Mouse (Mus musculus) ES-Bruce4 (cell line): Measurements from ENCODE around the gene Tnfrsf11a. TPM values are rescaled to one million over a fixed set of nuclear protein-coding genes. Genes with fewer than 3 reads are reported as not detected.

ENCODE experiments used
- H3K27ac ChIP-seq: 2 replicates; pipeline ENCODE4 v1.5.1; 2012; ENCODE audit warnings: low read length, inconsistent platforms; ENCODE audit not compliant: insufficient read depth
- H3K27me3 ChIP-seq: 2 replicates; pipeline ENCODE4 v1.6.1; 2012; ENCODE audit warnings: mild to moderate bottlenecking, low read length, inconsistent platforms; ENCODE audit not compliant: control insufficient read depth, poor library complexity, insufficient read depth, severe bottlenecking
- H3K36me3 ChIP-seq: 2 replicates; pipeline ENCODE4 v1.6.1; 2012; ENCODE audit warnings: inconsistent platforms, mild to moderate bottlenecking, low read length, moderate library complexity; ENCODE audit not compliant: control insufficient read depth, poor library complexity, insufficient read depth, severe bottlenecking
- H3K4me1 ChIP-seq: one replicate; pipeline ENCODE4 v1.8.1; 2011; ENCODE audit warnings: low read length; ENCODE audit not compliant: control insufficient read depth, insufficient read depth
- H3K4me3 ChIP-seq: 2 replicates; pipeline ENCODE4 v1.5.1; 2011; ENCODE audit warnings: low read depth, mild to moderate bottlenecking, low read length
- H3K9ac ChIP-seq: 2 replicates; pipeline ENCODE4 v1.6.1; 2012; ENCODE audit warnings: low read depth, mild to moderate bottlenecking, inconsistent platforms; ENCODE audit not compliant: poor library complexity, severe bottlenecking
- H3K9me3 ChIP-seq: replicated peaks from 2 replicates; pipeline ENCODE4 v1.6.1; 2012; ENCODE audit warnings: mild to moderate bottlenecking, low read length, inconsistent platforms; ENCODE audit not compliant: control insufficient read depth, poor library complexity, insufficient read depth, severe bottlenecking
- CTCF ChIP-seq: IDR thresholded peaks from one replicate; pipeline ENCODE4 v1.8.1; 2011; ENCODE audit warnings: low read depth, low read length
- EP300 ChIP-seq: IDR thresholded peaks from 2 replicates; pipeline ENCODE4 v1.6.1; 2011; ENCODE audit warnings: low read depth, low read length; ENCODE audit not compliant: insufficient read depth
- POLR2A ChIP-seq: IDR thresholded peaks from one replicate; pipeline ENCODE4 v1.8.1; 2011; ENCODE audit warnings: low read length; ENCODE audit not compliant: insufficient read depth
- polyA plus RNA-seq: library from polyadenylated mRNA; stranded (reverse); fragments of >200 nt; gene quantifications from 2 replicates; pipeline ENCODE4 v1.2.4, GENCODE M21; 2011; ENCODE audit warnings: low read depth; ENCODE audit not compliant: missing spikeins, insufficient read depth, insufficient read length

Tnfrsf11a gene
- polyA plus RNA-seq, 1 experiment = 1.1 TPM

DNA sequence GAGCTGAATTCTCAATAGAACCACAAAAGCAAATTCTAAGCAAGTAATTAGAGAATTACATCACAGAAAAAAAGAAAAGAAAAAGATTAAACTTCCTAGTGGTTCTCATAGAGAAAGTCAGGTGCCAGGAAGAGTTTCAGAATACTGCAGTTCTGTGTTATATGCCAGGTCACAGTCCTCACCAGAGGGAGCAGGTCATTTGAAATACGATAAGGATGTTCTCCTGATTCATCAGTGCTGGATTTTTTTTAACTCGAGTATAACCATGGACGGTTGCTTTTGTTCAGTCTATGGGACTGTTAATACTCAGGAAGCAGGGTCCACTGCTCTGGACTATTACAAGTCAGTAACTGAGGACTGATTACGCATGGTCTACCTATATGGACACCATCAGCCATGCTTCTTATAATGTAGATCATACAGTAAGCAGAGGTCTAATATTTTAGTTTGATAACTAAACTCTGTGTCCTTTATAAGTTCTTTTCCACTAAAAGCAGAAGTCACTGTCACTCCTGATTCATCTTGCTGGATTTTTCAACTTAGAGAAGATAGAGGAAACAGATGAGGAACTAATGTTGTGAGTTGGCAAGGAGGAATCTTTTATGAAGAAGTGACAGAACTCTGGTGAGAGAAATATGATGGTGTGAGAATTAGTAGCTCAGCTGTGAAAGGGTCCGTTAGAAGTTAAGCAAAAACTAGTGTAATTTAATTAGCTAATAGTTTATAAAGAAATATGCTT, 33.5 kb upstream of the Tnfrsf11a start:
- no peak overlapping the region for H3K4me3 ChIP-seq
- H3K36me3 ChIP-seq = peaks cover 8% of the 10 kb centered on the region

DNA sequence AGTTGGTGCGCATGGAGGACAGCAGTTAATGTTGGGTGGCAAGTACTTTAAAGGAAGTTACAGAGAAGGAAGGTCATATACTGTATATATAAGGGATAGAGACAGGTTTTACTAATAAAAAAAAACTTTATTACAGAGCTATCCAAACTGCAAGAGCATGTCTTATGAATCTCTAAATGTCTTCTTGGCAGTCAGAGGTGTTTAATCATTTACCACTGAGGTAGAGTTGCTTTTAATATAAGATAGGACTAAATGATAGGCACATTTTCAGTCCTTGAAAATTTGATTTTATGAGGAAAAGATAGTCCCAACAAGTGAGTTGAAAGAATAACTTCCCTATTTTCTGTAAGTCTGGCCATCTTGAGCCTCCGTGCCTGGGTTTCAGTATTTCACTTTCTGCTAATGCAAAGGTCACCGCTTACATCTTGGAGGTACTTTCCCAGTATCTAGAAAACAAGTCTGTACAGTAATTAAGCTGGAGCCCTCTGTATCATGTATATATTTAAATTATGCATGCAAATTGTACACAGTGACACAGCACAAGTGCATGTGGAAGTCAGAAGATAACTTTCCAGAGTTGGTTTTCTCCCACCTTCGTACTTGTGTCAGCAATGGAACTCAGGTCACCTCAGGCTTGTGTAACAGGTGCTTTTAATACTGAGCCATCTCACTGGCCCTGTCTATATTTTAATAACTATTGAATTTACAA, 32.3 kb upstream of the Tnfrsf11a start:
- peaks cover 6% of the 10 kb centered on the region for H3K36me3 ChIP-seq
- no peaks in the 10 kb centered on the region for H3K4me1 ChIP-seq
- H3K4me3 ChIP-seq = no peak overlapping the region
- H3K27ac ChIP-seq = no peak overlapping the region
- no peaks in the 10 kb centered on the region for H3K27me3 ChIP-seq
- no peaks in the 10 kb centered on the region for H3K9me3 ChIP-seq
- H3K9ac ChIP-seq = no peak overlapping the region
- TF ChIP-seq EP300 (no peak), POLR2A (no peak), CTCF (no peak)

More for the DNA sequence above, 33.5 kb upstream of the Tnfrsf11a start:
- Histone ChIP-seq H3K27ac (no peak overlapping the region), H3K9ac (no peak overlapping the region), H3K27me3 (no peaks in the 10 kb centered on the region), H3K9me3 (no peaks in the 10 kb centered on the region), H3K4me1 (no peaks in the 10 kb centered on the region)
- no peak for TF ChIP-seq POLR2A
- TF ChIP-seq CTCF = no peak
- TF ChIP-seq EP300 = no peak

DNA sequence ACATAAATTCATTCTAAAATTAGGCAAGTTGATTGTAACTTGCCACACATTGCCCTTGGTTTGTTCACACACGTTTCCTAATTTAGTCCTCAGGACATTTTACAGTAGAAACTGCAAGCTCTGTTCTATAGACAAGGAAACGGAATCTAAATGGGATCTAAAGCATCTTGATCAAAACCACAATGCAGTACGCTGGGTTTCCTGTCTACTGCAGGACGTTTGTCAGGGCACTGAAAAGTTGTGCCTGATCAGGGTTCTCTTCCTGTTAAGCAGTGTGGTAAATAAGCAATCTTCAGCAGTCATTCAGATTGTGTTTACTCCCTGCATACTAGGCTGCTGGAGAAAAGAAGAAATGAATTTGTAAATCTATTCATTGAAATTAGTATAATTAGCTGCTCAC, 28.3 kb upstream of the Tnfrsf11a start:
- Histone ChIP-seq H3K27ac (no peak overlapping the region), H3K36me3 (0 out of 2 replicates have a peak, but pooled peaks cover 3% of the 10 kb centered on the region), H3K9ac (no peak overlapping the region), H3K4me1 (no peaks in the 10 kb centered on the region), H3K27me3 (no peaks in the 10 kb centered on the region), H3K9me3 (no peaks in the 10 kb centered on the region), H3K4me3 (no peak overlapping the region)
- TF ChIP-seq EP300 = no peak
- TF ChIP-seq POLR2A = no peak
- no peak for TF ChIP-seq CTCF

DNA sequence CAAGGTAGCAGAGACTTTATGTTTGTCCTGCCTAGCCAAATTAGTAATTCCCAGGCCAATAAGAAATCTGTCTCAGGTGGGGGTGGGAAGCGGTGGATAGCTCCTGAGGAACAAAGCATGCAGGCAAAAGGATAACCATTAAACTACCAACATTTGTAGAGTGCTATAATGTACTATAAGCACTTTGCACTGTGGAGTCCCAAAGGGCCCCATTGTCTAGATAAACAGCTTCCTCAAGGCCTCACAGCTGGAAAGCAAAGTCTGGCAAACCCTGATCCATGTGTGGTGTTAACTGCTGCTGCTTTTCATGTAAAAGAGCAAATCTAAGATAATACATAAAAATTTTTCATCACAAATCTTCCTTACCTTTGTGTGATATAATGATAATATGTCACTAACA, 27.6 kb upstream of the Tnfrsf11a start:
- Histone ChIP-seq H3K27ac (no peak overlapping the region), H3K9me3 (no peaks in the 10 kb centered on the region), H3K27me3 (no peaks in the 10 kb centered on the region), H3K36me3 (0 out of 2 replicates have a peak, but pooled peaks cover 3% of the 10 kb centered on the region), H3K4me1 (no peaks in the 10 kb centered on the region), H3K9ac (no peak overlapping the region), H3K4me3 (no peak overlapping the region)
- TF ChIP-seq POLR2A (no peak), EP300 (no peak), CTCF (no peak)

DNA sequence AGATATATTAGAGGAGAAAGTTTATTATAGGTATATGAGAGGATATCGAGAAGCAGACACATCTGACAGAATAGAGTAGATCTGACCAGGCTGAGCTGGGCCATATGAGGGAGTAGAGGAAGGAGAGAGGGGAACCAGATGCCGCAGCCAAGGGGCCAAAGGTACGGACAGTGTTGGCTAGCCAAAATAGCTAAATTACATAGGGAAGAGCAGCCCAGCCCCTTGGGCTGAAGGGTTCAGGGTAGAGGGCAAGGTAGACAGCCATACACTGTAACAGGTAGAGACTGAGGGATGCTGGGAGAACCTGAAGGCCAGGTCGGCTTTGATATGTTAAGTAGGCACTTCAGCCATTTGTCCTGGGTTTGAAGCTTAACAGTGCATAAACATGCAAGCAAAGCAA, 21.7 kb upstream of the Tnfrsf11a start:
- no peak overlapping the region for H3K27ac ChIP-seq
- H3K9ac ChIP-seq = no peak overlapping the region
- no peaks in the 10 kb centered on the region for H3K27me3 ChIP-seq
- H3K36me3 ChIP-seq = no peaks in the 10 kb centered on the region
- TF ChIP-seq CTCF = no peak
- no peak for TF ChIP-seq POLR2A
- no peak overlapping the region for H3K4me3 ChIP-seq
- peaks cover 14% of the 10 kb centered on the region for H3K9me3 ChIP-seq
- no peaks in the 10 kb centered on the region for H3K4me1 ChIP-seq

DNA sequence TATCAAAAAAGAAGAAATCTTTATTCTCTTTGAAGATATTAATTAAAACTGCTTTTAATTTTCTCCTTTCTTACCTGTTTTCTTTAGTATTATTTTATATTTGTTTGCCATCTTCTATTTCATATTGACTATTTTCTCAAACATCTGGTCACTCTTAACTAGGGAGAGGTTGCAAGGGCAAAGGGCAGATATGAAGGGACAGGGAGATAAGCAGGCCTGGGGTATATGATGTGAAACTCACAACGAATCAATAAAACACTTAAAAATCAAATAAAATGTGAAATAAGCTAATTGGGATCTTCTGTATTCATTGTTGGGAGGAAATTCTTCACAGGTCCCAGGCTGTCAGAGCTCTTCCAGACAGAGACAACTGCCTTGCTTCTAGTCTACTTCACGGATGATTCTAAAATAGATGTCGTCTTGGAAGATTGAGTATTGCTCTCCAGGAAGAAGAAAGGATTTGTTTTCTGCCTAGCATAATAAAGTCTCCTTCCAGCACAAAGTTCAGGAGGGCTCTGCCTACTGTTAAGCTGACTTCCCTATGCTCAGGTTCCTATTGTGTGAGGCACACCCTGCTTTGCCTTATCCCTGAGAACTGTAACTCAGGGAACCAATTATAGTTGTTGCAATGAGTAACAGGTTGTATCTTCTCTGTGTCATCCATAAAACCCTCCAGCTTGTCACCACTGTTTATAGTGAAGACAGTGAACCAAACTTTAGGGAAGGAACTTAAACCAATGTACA, 20.9 kb upstream of the Tnfrsf11a start:
- H3K9me3 ChIP-seq = peaks cover 14% of the 10 kb centered on the region
- no peak overlapping the region for H3K9ac ChIP-seq
- H3K36me3 ChIP-seq = no peaks in the 10 kb centered on the region
- no peak overlapping the region for H3K27ac ChIP-seq
- H3K4me3 ChIP-seq = no peak overlapping the region
- H3K27me3 ChIP-seq = no peaks in the 10 kb centered on the region
- no peaks in the 10 kb centered on the region for H3K4me1 ChIP-seq
- TF ChIP-seq POLR2A (no peak), EP300 (no peak), CTCF (no peak)
